Mouse (Mus musculus): ENCODE data around the gene Olfr1062. TPM values are rescaled to one million over a fixed set of nuclear protein-coding genes. Genes with fewer than 3 reads are reported as not detected.
"Not testable (repeated sequence)": the region's sequence is repeated elsewhere in the genome, so short reads cannot be mapped to it uniquely, and the experiment has no call there.

Gene Olfr1062
- polyA plus RNA-seq, 1 experiment = not detected

DNA sequence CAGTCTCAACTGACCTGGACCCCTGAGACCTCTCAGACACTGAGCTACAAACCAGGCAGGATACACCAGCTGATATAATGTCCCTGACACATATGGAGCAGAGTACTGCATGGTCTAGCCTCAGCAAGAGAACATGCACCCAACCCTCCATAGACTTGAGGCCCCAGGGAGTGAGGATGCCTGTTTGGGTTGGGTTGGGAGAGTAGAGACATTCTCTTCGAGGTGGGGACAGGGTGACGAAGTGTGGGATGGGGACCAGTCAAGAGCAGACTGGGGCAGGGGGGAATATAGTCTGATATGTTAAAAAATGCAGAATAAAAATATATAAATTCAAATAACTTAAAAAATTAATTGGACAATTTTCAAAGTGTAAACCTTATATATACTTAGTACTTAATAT, 31.4 kb downstream of the Olfr1062 start:
- H3K4me1 ChIP-seq (ENCODE audit: control insufficient read depth, insufficient read depth, low read length) = no peaks in the 10 kb centered on the region

GRCm38 (mm10) chr2:86388461-86388860, 38.1 kb downstream of the Olfr1062 start, which contains the start of gene Olfr1058:
Olfr1058 (minus strand) TSS chr2:86388561.
- DNase-seq; H3K27ac ChIP-seq (ENCODE audit: insufficient read depth, low read length); H3K4me1 ChIP-seq (ENCODE audit: control insufficient read depth, insufficient read depth, low read length); H3K4me3 ChIP-seq (replicated peaks; ENCODE audit: insufficient read depth, low read depth, low read length); H3K27me3 ChIP-seq (ENCODE audit: control insufficient read depth, insufficient read depth, low read length): not testable (repeated sequence)

More for the DNA sequence above, 31.4 kb downstream of the Olfr1062 start:
- 85% methylated on average over 2 of the region's 2 CpGs for WGBS
- H3K4me3 ChIP-seq (replicated peaks; ENCODE audit: insufficient read depth, low read depth, low read length) = no peak overlapping the region
- TF ChIP-seq CTCF (IDR thresholded peaks at IDR 0.05; ENCODE audit: borderline replicate concordance, insufficient read depth, low read depth, low read length) = no peak
- no peak for TF ChIP-seq POLR2A (IDR thresholded peaks at IDR 0.05; ENCODE audit: borderline replicate concordance, insufficient read depth, low read length)
- H3K27me3 ChIP-seq (ENCODE audit: control insufficient read depth, insufficient read depth, low read length) = no peaks in the 10 kb centered on the region
- no peak for DNase-seq
- no peak overlapping the region for H3K27ac ChIP-seq (ENCODE audit: insufficient read depth, low read length)

DNA sequence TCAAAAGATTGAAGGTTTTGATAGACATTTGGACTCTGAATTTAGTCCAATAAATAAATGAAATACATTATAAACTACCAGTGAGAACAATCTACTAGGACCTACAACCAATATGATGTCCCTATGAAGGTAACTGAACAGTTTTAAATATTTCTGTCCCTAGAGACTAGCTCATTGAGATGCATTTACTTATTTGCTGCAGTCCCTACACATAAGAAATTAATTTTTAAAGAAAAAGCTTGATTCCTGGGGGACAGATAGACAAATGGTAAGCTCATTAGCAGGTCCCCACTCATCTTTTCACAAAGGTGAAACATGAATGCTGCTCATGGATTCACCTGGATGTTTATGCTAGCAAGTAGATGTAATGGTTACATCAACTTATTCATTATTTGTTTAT, 48.3 kb downstream of the Olfr1062 start, which contains the start of gene Olfr1057:
Olfr1057 (minus strand) TSS at position 101 of the 400 bp plus-strand sequence.
- Histone ChIP-seq H3K4me1 (ENCODE audit: control insufficient read depth, insufficient read depth, low read length) (no peaks in the 10 kb centered on the region), H3K27ac (ENCODE audit: insufficient read depth, low read length) (no peak within 1 kb of the TSS), H3K27me3 (ENCODE audit: control insufficient read depth, insufficient read depth, low read length) (no peaks in the 10 kb centered on the region), H3K4me3 (replicated peaks; ENCODE audit: insufficient read depth, low read depth, low read length) (no peak within 1 kb of the TSS)
- no peak for DNase-seq
- TF ChIP-seq CTCF (IDR thresholded peaks at IDR 0.05; ENCODE audit: borderline replicate concordance, insufficient read depth, low read depth, low read length) = no peak

Other genes starting within 250 kb of the Olfr1062 start
- not detected in 2 replicates for gene Olfr1044, start 248.9 kb downstream of the Olfr1062 start, polyA plus RNA-seq (2012; rRNA removed)
- not detected in 2 replicates for gene Olfr52, start 241.1 kb downstream of the Olfr1062 start, polyA plus RNA-seq (2012; rRNA removed)
- gene Olfr1045, start 223.7 kb downstream of the Olfr1062 start, polyA plus RNA-seq (2012; rRNA removed) = not detected in 2 replicates
- gene Olfr1046, start 207.4 kb downstream of the Olfr1062 start, polyA plus RNA-seq (2012; rRNA removed) = not detected in 2 replicates
- not detected in 2 replicates for gene Olfr1047, start 195.3 kb downstream of the Olfr1062 start, polyA plus RNA-seq (2012; rRNA removed)
- gene Olfr1048, start 186.5 kb downstream of the Olfr1062 start, polyA plus RNA-seq (2012; rRNA removed) = not detected in 2 replicates
- not detected in 2 replicates for gene Olfr1049, start 168.4 kb downstream of the Olfr1062 start, polyA plus RNA-seq (2012; rRNA removed)
- gene Olfr1051, start 147.7 kb downstream of the Olfr1062 start, polyA plus RNA-seq (2012; rRNA removed) = not detected in 2 replicates
- not detected in 2 replicates for gene Olfr1052, start 134.3 kb downstream of the Olfr1062 start, polyA plus RNA-seq (2012; rRNA removed)
- gene Olfr1053, start 111.5 kb downstream of the Olfr1062 start, polyA plus RNA-seq (2012; rRNA removed) = not detected in 2 replicates
- gene Olfr1054, start 91.3 kb downstream of the Olfr1062 start, polyA plus RNA-seq (2012; rRNA removed) = not detected in 2 replicates
- not detected in 2 replicates for gene Olfr1055, start 76.5 kb downstream of the Olfr1062 start, polyA plus RNA-seq (2012; rRNA removed)
- gene Olfr1056, start 64.3 kb downstream of the Olfr1062 start, polyA plus RNA-seq (2012; rRNA removed) = not detected in 2 replicates
- not detected in 2 replicates for gene Olfr1057, start 48.4 kb downstream of the Olfr1062 start, polyA plus RNA-seq (2012; rRNA removed)
- gene Olfr1058, start 38.2 kb downstream of the Olfr1062 start, polyA plus RNA-seq (2012; rRNA removed) = not detected in 2 replicates
- gene Olfr1061, start 12.7 kb downstream of the Olfr1062 start, polyA plus RNA-seq (2012; rRNA removed) = not detected in 2 replicates
- not detected in 2 replicates for gene Olfr1065, start 23.8 kb upstream of the Olfr1062 start, polyA plus RNA-seq (2012; rRNA removed)
- not detected in 2 replicates for gene Olfr1066, start 29.5 kb upstream of the Olfr1062 start, polyA plus RNA-seq (2012; rRNA removed)
- gene Olfr228, start 60.6 kb upstream of the Olfr1062 start, polyA plus RNA-seq (2012; rRNA removed) = not detected in 2 replicates
- not detected in 2 replicates for gene Olfr1076, start 81.7 kb upstream of the Olfr1062 start, polyA plus RNA-seq (2012; rRNA removed)
- gene Olfr1079, start 115.7 kb upstream of the Olfr1062 start, polyA plus RNA-seq (2012; rRNA removed) = not detected in 2 replicates
- gene Olfr1080, start 131.5 kb upstream of the Olfr1062 start, polyA plus RNA-seq (2012; rRNA removed) = not detected in 2 replicates
- not detected in 2 replicates for gene Olfr1082, start 172.2 kb upstream of the Olfr1062 start, polyA plus RNA-seq (2012; rRNA removed)
- gene Olfr1084, start 213.0 kb upstream of the Olfr1062 start, polyA plus RNA-seq (2012; rRNA removed) = not detected in 2 replicates
- gene Olfr1085, start 235.3 kb upstream of the Olfr1062 start, polyA plus RNA-seq (2012; rRNA removed) = not detected in 2 replicates